Mouse (Mus musculus) ES-Bruce4 (cell line): ENCODE results near the gene Slit3.

Experiments used
- CTCF ChIP-seq: IDR thresholded peaks from one replicate; pipeline ENCODE4 v1.8.1; 2011; ENCODE audit warnings: low read depth, low read length
- EP300 ChIP-seq: IDR thresholded peaks from 2 replicates; pipeline ENCODE4 v1.6.1; 2011; ENCODE audit warnings: low read depth, low read length; ENCODE audit not compliant: insufficient read depth

GRCm38 (mm10) chr11:35431130-35431529 lies 310.1 kb downstream of the Slit3 start:
- no peak for TF ChIP-seq CTCF
- TF ChIP-seq EP300: no peak
